Comparison of ENCODE assay signal across 1 mouse cellular context in genomic region chr9:114751582-114751981, GRCm38 (mm10).
A peak's percentile ranks its signal among the peaks of the same experiment; 100 is the strongest.
TF ChIP-seq lines count a peak whose summit lies in the region.

No protein-coding gene starts in this region.

TF ChIP-seq in MEL, 35 proteins besides CTCF, POLR2A, EP300 and RAD21:
- TF ChIP-seq USF1 (IDR thresholded peaks at IDR 0.05; ENCODE audit: low read depth, low read length) = no peak
- no peak for TF ChIP-seq POLR2AphosphoS5 (IDR thresholded peaks at IDR 0.05; ENCODE audit: borderline replicate concordance, low read depth, low read length)
- TF ChIP-seq ZC3H11A (IDR thresholded peaks at IDR 0.05; ENCODE audit: low read depth, low read length) = peak; percentile 27; the same call in 1 of the 2 replicates
- TF ChIP-seq MAZ (IDR thresholded peaks at IDR 0.05; ENCODE audit: low read depth, low read length) = no peak
- TF ChIP-seq SMC3 (IDR thresholded peaks at IDR 0.05; ENCODE audit: low read depth, low read length) = peak; percentile 50
